Mouse (Mus musculus): ENCODE data around the gene Npcd.

- TF ChIP-seq CTCF (IDR thresholded peaks at IDR 0.05; ENCODE audit: borderline replicate concordance, insufficient read depth, low read depth, low read length) (no peak), POLR2A (IDR thresholded peaks at IDR 0.05; ENCODE audit: borderline replicate concordance, insufficient read depth, low read length) (no peak)
These were observed 40.0 kb upstream of the Npcd start for GRCm38 (mm10) chr15:79873995-79874394.
